Mouse (Mus musculus) cerebellum, adult 18-20 months (tissue): ENCODE data around the gene Vrk1.
A peak's percentile ranks its signal among the peaks of the same experiment; 100 is the strongest.

Experiments used
- DNase-seq, 2 experiments: peaks; one replicate each; pipeline ENCODE4 v3.0.0; 2021

Vrk1 gene

GRCm38 (mm10) chr12:106001775-106002174 lies 8.3 kb upstream of the Vrk1 start:
- DNase-seq = no peak

GRCm38 (mm10) chr12:106004719-106005118 lies 5.3 kb upstream of the Vrk1 start:
- no peak for DNase-seq

- DNase-seq = no peak
Measured at GRCm38 (mm10) chr12:106006218-106006617, 3.8 kb upstream of the Vrk1 start.

- no peak for DNase-seq
Measured at GRCm38 (mm10) chr12:106008348-106009050, 1.5 kb upstream of the Vrk1 start.

- DNase-seq = no peak
Measured at GRCm38 (mm10) chr12:106009122-106009870, 732 bp upstream of the Vrk1 start.

GRCm38 (mm10) chr12:106012161-106012560 lies 2.1 kb downstream of the Vrk1 start:
- no peak for DNase-seq

- no peak for DNase-seq
Measured at GRCm38 (mm10) chr12:106016265-106017012, 6.4 kb downstream of the Vrk1 start.

- peak; percentile 93 to 96 for DNase-seq
Measured at GRCm38 (mm10) chr12:106020063-106020462, 10.0 kb downstream of the Vrk1 start.

- DNase-seq = no peak
Measured at GRCm38 (mm10) chr12:106023652-106024051, 13.6 kb downstream of the Vrk1 start.

GRCm38 (mm10) chr12:106025416-106025815 lies 15.4 kb downstream of the Vrk1 start:
- DNase-seq = no peak

- no peak for DNase-seq
Measured at GRCm38 (mm10) chr12:106026385-106027134, 16.5 kb downstream of the Vrk1 start.

GRCm38 (mm10) chr12:106027372-106027771 lies 17.3 kb downstream of the Vrk1 start:
- no peak for DNase-seq

- no peak for DNase-seq
Measured at GRCm38 (mm10) chr12:106029582-106029981, 19.6 kb downstream of the Vrk1 start.

- no peak for DNase-seq
Measured at GRCm38 (mm10) chr12:106030146-106030745, 20.2 kb downstream of the Vrk1 start.

- no peak for DNase-seq
Measured at GRCm38 (mm10) chr12:106030796-106031195, 20.8 kb downstream of the Vrk1 start.

GRCm38 (mm10) chr12:106031916-106032315 lies 21.9 kb downstream of the Vrk1 start:
- DNase-seq = no peak

GRCm38 (mm10) chr12:106032361-106032760 lies 22.3 kb downstream of the Vrk1 start:
- no peak for DNase-seq

GRCm38 (mm10) chr12:106034267-106034666 lies 24.2 kb downstream of the Vrk1 start:
- DNase-seq = no peak

GRCm38 (mm10) chr12:106034761-106035160 lies 24.7 kb downstream of the Vrk1 start:
- DNase-seq = no peak

GRCm38 (mm10) chr12:106040259-106040658 lies 30.2 kb downstream of the Vrk1 start:
- no peak for DNase-seq

GRCm38 (mm10) chr12:106046143-106046795 lies 36.2 kb downstream of the Vrk1 start:
- no peak for DNase-seq

- DNase-seq = no peak
Measured at GRCm38 (mm10) chr12:106052271-106052670, 42.2 kb downstream of the Vrk1 start.
